Mouse (Mus musculus): ENCODE data around the gene Fbxw5. TPM values are rescaled to one million over a fixed set of nuclear protein-coding genes. Genes with fewer than 3 reads are reported as not detected.

Gene Fbxw5
- polyA plus RNA-seq (2017; shearing (Covaris generic)): 100 to 1,000 TPM; 107 to 134 TPM

DNA sequence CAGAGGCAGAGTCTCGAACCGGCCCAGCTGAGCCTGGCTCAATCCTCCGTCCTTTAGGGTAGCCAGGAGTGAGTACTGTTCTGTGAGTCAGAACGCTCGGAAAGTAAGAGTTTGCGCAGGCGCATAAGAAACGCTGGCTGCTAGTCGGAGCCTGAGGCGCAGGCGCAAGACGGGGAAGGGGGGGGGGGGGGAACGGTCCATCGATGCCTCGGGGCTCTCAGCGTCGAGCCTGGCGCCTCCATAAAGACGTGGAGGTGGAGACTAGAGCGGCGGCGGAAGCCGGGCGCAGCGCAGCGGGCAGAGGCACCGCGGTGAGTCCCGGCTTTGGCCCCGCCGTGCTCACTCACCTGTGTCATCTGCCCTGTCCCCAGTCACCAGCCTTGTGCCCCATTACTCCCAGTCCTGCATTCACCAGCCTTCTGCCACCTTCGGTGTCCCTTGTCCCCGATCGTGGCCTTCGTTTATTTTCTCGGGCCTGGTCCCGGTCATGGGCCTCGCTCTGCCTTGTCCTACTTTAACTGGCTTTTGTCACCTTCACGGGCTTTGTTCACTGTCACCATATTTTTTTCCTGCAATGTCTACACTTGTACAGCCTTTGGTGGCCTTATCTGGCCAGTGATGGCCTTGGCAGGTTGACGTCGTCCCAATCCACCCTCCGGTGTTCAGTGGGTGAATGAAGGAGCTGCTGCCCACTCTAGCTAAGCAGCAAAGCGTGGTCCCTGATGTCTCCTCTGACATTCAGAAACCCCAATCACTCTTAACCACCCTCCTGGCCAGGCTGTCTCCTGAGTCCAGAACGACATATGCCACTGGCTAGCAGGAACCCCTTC, at the start of gene Fbxw5:
Gene Fbxw5 (plus strand): TSS at position 175 of the 830 bp plus-strand sequence.

DNA sequence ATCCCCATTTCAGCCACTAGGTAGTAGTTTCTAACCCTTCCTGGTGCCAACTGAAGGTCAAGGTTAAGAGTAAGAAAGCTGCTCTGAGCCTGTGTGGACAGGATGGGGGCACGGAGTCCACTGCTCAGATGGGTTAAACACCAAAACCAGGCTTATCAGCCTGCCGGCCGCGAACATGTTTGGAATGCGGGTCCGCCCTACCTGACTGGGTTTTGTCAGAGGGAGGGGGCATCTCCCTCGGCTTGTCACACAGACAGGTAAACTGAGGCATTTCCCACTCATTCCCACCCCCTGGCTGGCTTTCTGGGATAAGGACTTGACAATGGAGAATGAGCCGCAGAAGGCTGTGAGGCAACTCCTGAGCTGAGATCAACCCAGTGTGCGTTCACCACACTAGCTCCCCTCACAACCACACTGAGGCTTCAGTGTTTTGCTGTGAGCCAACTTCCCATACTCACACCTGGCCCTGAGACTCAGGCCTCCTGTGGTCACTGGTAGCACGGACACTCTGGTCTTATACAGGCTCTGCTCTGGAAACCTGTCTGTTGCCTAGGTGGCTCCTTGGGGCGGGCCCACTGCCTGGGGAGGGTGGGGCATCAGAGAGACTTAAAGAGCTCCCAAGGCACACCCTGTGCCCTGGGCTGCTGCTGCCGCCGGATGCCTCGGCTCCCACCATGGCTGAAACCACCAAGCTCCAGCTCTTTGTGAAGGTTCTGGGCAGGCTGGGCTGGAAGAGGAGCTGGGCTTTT, 44.2 kb upstream of the Fbxw5 start, which contains the start of gene Clic3:
Gene Clic3 (plus strand): TSS at position 634 of the 749 bp plus-strand sequence.

DNA sequence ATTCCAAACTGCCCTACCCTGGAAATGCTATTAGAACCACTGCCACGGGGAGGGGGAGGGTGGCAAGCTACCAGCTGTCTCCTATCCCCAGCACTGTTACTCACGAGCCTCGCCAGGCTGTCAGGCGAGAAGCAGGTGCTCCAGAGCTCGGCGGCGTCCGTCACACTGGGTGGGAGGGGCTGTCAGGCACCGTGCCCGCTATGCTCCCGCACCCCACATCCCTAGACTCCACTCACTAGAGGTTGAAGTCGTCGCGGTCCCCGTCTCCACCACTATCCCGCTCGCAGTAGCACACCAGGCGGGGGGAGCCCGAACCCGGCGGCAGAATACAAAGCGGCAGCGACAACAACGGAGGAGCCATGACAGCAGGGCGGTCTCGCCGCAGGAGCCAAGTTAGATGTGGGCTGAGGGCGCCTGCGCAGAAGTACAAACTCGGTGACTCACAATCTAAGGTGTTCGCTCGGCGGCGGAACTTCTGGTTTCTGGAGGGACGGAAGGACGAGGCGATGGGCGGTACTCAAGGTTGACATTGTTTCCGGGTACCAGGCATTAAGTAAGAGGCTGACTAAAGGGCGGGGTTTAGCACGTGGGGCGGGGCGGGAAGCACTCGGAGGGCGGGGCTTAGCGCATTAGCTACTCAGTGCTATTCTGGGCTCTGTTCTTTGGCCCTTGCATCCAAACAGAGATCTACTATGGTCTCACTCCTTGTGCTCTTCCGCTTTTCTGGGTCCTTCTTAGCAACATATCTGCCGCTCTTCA, 39.8 kb upstream of the Fbxw5 start, which contains the start of gene Paxx:
Gene Paxx (minus strand): TSS at position 544 of the 759 bp plus-strand sequence.

DNA sequence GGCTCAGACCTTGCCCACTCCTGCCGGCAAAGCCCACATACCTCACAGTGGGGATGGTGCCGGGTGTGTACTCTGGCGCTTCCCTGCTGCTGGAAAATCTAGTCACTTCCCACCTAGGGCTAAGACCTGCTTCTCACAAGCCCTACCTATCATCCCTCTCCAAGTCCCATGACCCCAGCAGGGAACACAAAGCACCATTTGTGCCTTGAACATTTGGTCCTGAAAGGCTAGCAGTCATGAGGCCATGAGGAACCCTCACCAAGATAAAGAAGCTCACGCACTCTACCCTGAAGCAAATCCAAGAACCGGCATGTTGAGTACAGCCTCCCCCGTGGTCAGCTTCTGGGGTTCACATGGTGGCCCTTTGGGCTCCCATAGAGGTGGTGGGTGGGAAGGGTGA, 30.6 kb upstream of the Fbxw5 start, which contains the start of gene Ptgds:
Gene Ptgds (minus strand): TSS at position 78 of the 400 bp plus-strand sequence.

GRCm38 (mm10) chr2:25493476-25493961, 7.0 kb upstream of the Fbxw5 start, which contains the start of gene Lcn12:
Lcn12 (minus strand) TSS chr2:25493911.

GRCm38 (mm10) chr2:25501593-25502486, 1.3 kb downstream of the Fbxw5 start, which contains the start of gene C8g:
C8g (minus strand) TSS chr2:25501719.

GRCm38 (mm10) chr2:25546811-25547491, 46.4 kb downstream of the Fbxw5 start, which contains the start of gene Traf2:
Traf2 (minus strand) TSS chr2:25546940.

Other genes with a start within 250 kb of the Fbxw5 start
- gene Tmem203, start 245.3 kb upstream of the Fbxw5 start, polyA plus RNA-seq (2017; shearing (Covaris generic)): 10 to 100 TPM; 20.6 to 22.0 TPM
- gene Tprn, start 238.1 kb upstream of the Fbxw5 start, polyA plus RNA-seq (2017; shearing (Covaris generic)): 10 to 100 TPM; 17.1 to 22.4 TPM
- 100 to 1,000 TPM; 117 to 137 TPM for gene Ssna1, start 228.3 kb upstream of the Fbxw5 start, polyA plus RNA-seq (2017; shearing (Covaris generic))
- 100 to 1,000 TPM in 1 of 2 experiments, 10 to 100 TPM in 1; 94.3 to 117 TPM for gene Anapc2, start 228.3 kb upstream of the Fbxw5 start, polyA plus RNA-seq (2017; shearing (Covaris generic))
- gene Tmem210, start 212.6 kb upstream of the Fbxw5 start, polyA plus RNA-seq (2017; shearing (Covaris generic)): not detected
- gene Lrrc26, start 210.8 kb upstream of the Fbxw5 start, polyA plus RNA-seq (2017; shearing (Covaris generic)): 1 to 10 TPM in 1 of 2 experiments, not detected in 1; 4.0 TPM
- under 1 TPM; 0.41 to 0.78 TPM for gene Grin1, start 181.6 kb upstream of the Fbxw5 start, polyA plus RNA-seq (2017; shearing (Covaris generic))
- 10 to 100 TPM; 21.9 to 32.4 TPM for gene Man1b1, start 168.4 kb upstream of the Fbxw5 start, polyA plus RNA-seq (2017; shearing (Covaris generic))
- 10 to 100 TPM; 21.7 to 25.4 TPM for gene Dpp7, start 144.4 kb upstream of the Fbxw5 start, polyA plus RNA-seq (2017; shearing (Covaris generic))
- gene Uap1l1, start 135.1 kb upstream of the Fbxw5 start, polyA plus RNA-seq (2017; shearing (Covaris generic)): 10 to 100 TPM; 30.5 to 53.8 TPM
- gene Sapcd2, start 128.4 kb upstream of the Fbxw5 start, polyA plus RNA-seq (2017; shearing (Covaris generic)): under 1 TPM in 1 of 2 experiments, not detected in 1; 0.40 TPM
- gene Entpd2, start 104.9 kb upstream of the Fbxw5 start, polyA plus RNA-seq (2017; shearing (Covaris generic)): under 1 TPM in 1 of 2 experiments, not detected in 1; 0.40 TPM
- gene Npdc1, start 101.4 kb upstream of the Fbxw5 start, polyA plus RNA-seq (2017; shearing (Covaris generic)): 1 to 10 TPM; 4.3 to 6.2 TPM
- gene Fut7, start 77.5 kb upstream of the Fbxw5 start, polyA plus RNA-seq (2017; shearing (Covaris generic)): 10 to 100 TPM in 1 of 2 experiments, 1 to 10 TPM in 1; 8.5 to 21.4 TPM
- 10 to 100 TPM; 62.8 to 67.6 TPM for gene Abca2, start 72.0 kb upstream of the Fbxw5 start, polyA plus RNA-seq (2017; shearing (Covaris generic))
- gene Clic3, start 43.9 kb upstream of the Fbxw5 start, polyA plus RNA-seq (2017; shearing (Covaris generic)): 1 to 10 TPM; 3.4 to 4.3 TPM
- 100 to 1,000 TPM in 1 of 2 experiments, 10 to 100 TPM in 1; 95.5 to 104 TPM for gene Paxx, start 39.7 kb upstream of the Fbxw5 start, polyA plus RNA-seq (2017; shearing (Covaris generic))
- gene Ptgds, start 30.7 kb upstream of the Fbxw5 start, polyA plus RNA-seq (2017; shearing (Covaris generic)): under 1 TPM in 1 of 2 experiments, not detected in 1; 0.37 TPM
- not detected for gene Lcn12, start 6.8 kb upstream of the Fbxw5 start, polyA plus RNA-seq (2017; shearing (Covaris generic))
- gene C8g, start 969 bp downstream of the Fbxw5 start, polyA plus RNA-seq (2017; shearing (Covaris generic)): 1 to 10 TPM; 7.5 to 9.3 TPM
- gene Traf2, start 46.2 kb downstream of the Fbxw5 start, polyA plus RNA-seq (2017; shearing (Covaris generic)): 10 to 100 TPM; 82.2 to 87.8 TPM
- 100 to 1,000 TPM; 335 to 382 TPM for gene Edf1, start 57.1 kb downstream of the Fbxw5 start, polyA plus RNA-seq (2017; shearing (Covaris generic))
- 1 to 10 TPM in 1 of 2 experiments, under 1 TPM in 1; 0.58 to 1.6 TPM for gene Mamdc4, start 74.1 kb downstream of the Fbxw5 start, polyA plus RNA-seq (2017; shearing (Covaris generic))
- 10 to 100 TPM; 53.8 to 59.8 TPM for gene Phpt1, start 74.5 kb downstream of the Fbxw5 start, polyA plus RNA-seq (2017; shearing (Covaris generic))
- gene Ajm1, start 81.0 kb downstream of the Fbxw5 start, polyA plus RNA-seq (2017; shearing (Covaris generic)): 1 to 10 TPM in 1 of 2 experiments, under 1 TPM in 1; 0.93 to 1.2 TPM
- 10 to 100 TPM; 41.1 to 47.1 TPM for gene Rabl6, start 107.8 kb downstream of the Fbxw5 start, polyA plus RNA-seq (2017; shearing (Covaris generic))
- gene Ccdc183, start 116.9 kb downstream of the Fbxw5 start, polyA plus RNA-seq (2017; shearing (Covaris generic)): not detected
- gene Tmem141, start 121.3 kb downstream of the Fbxw5 start, polyA plus RNA-seq (2017; shearing (Covaris generic)): 1 to 10 TPM; 4.1 TPM
- 10 to 100 TPM in 1 of 2 experiments, not detected in 1; 18.1 TPM for gene Fcna, start 127.3 kb downstream of the Fbxw5 start, polyA plus RNA-seq (2017; shearing (Covaris generic))
- gene Lcn8, start 152.4 kb downstream of the Fbxw5 start, polyA plus RNA-seq (2017; shearing (Covaris generic)): not detected
- gene Lcn5, start 157.2 kb downstream of the Fbxw5 start, polyA plus RNA-seq (2017; shearing (Covaris generic)): not detected
- gene Lcn6, start 176.0 kb downstream of the Fbxw5 start, polyA plus RNA-seq (2017; shearing (Covaris generic)): under 1 TPM in 1 of 2 experiments, not detected in 1; 0.33 TPM
- 1 to 10 TPM in 1 of 2 experiments, not detected in 1; 1.0 TPM for gene Lcn10, start 182.0 kb downstream of the Fbxw5 start, polyA plus RNA-seq (2017; shearing (Covaris generic))
- gene Obp2a, start 199.3 kb downstream of the Fbxw5 start, polyA plus RNA-seq (2017; shearing (Covaris generic)): 1 to 10 TPM in 1 of 2 experiments, not detected in 1; 1.3 TPM
- 100 to 1,000 TPM in 1 of 2 experiments, 10 to 100 TPM in 1; 88.1 to 160 TPM for gene Bmyc, start 206.0 kb downstream of the Fbxw5 start, polyA plus RNA-seq (2017; shearing (Covaris generic))
- gene Obp2b, start 236.3 kb downstream of the Fbxw5 start, polyA plus RNA-seq (2017; shearing (Covaris generic)): not detected

Measured in inflammation-experienced regulatory T-cells (primary cell).